Mouse (Mus musculus): ENCODE measurements around the gene Zbtb46. TPM values are rescaled to one million over a fixed set of nuclear protein-coding genes. Genes with fewer than 3 reads are reported as not detected.

The Zbtb46 gene
- polyA plus RNA-seq, 1 experiment from 2014 or later = 3.8 TPM

DNA sequence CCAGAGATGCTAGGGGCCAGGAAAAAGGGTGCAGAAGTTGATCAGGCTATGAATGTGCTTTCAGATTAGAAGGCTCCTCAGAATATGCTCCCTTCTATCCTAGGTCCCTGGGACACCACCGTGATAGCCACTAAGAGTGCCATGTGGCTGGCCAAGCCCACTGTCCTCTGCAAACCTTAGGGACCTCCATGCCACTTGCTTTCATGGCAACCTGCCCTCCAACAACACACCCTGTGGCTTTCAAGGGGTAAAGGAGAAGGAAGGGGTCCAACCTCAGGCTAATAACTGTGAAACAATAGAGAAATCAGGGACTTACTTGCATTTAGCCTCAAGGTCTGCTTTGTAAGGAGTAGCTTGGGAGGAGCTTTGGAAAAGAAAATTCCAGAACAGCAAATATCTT is 3.4 kb upstream of the Zbtb46 start:
- peaks cover 19% of the 10 kb centered on the region for H3K4me1 ChIP-seq
- 88% methylated on average over 1 of the region's 1 CpGs for WGBS
- no peaks in the 10 kb centered on the region for H3K9me3 ChIP-seq
- no peak overlapping the region for H3K4me2 ChIP-seq
- H3K27ac ChIP-seq = no peak overlapping the region
- ATAC-seq (ENCODE audit: insufficient number of reproducible peaks, insufficient read depth, low FRiP score, low TSS enrichment, low read depth) = no peak
- no peak overlapping the region for H3K9ac ChIP-seq
- H3K27me3 ChIP-seq = peaks cover 66% of the 10 kb centered on the region
- no peaks in the 10 kb centered on the region for H3K36me3 ChIP-seq
- no peak overlapping the region for H3K4me3 ChIP-seq

DNA sequence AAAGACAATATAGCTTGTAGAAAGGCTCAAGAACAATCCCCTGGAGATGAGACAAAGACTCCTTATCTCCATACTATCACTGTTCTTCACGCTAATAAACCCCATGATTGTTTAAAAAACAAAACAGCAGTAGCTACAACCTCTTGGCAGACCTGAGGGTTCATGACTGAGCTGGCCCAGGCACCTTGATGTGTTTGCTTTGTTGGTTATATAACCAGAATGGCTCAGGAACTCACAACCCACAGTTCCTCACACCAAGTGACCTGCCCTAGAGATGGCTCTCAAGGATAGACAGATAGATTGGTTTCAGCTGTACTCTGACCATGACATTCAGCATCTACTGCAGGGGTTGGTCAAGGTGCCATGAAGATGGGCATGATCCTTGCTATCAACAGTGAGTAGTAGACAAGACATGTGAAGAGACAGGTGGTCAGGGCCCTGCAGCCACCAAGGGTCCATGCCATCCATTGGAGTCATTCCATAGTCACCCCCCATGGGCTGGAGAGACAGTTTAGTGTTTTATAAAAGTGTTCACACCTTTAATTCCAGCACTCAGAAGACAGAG is 2.4 kb upstream of the Zbtb46 start:
- H3K9ac ChIP-seq = no peak overlapping the region
- H3K36me3 ChIP-seq = no peaks in the 10 kb centered on the region
- ATAC-seq (ENCODE audit: insufficient number of reproducible peaks, insufficient read depth, low FRiP score, low TSS enrichment, low read depth) = no peak
- no peak overlapping the region for H3K27ac ChIP-seq
- H3K4me3 ChIP-seq = no peak overlapping the region
- no peak overlapping the region for H3K4me2 ChIP-seq
- 97% methylated on average over 1 of the region's 1 CpGs for WGBS
- peaks cover 19% of the 10 kb centered on the region for H3K4me1 ChIP-seq
- peaks cover 76% of the 10 kb centered on the region for H3K27me3 ChIP-seq
- H3K9me3 ChIP-seq = no peaks in the 10 kb centered on the region

DNA sequence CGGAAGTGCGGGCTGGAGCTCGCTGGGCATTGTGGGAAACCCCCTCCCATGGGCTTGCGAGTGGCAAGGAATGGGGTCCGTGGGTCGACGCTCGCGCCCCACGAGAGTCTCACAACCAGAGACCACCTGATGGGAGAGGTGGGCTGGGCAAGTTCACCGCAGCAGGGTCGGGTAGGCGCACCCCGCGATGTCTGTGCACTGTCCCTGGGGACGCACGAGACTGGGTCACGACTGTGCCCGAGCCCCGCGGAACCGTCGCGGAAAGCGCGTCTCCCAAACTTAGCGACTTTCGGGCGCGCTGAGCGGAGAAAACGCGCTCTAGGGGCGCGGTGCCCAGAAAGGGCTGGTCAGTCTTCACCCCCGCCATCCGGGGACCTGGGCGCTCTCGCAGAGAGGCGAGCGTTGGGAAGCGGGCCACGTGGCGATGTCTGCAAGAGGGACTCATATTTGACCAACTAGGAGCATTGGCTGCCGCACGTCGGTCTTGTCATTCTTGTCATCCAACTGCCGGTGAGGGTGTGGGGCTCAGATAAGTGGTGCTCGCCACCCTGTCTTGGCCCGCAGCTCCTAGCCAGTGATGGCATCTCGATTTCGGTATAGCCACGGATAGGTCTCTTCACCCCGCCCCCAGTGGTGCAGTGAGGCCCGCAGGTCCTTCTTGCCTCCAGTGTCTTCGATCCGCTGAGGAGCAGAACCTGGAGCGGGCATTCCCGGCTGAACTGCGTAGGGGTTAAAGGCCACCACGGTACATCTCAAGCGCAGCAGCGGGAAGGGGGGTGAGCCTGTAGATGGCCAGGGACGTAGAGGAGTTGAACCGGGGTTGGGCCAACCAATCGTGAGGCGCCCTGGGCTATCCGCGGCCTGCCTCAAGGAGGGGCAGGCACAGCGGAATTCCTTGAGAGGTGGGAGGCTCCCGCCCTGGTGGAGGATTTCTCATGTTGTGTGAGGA is 721 bp upstream of the Zbtb46 start:
- no peak overlapping the region for H3K27ac ChIP-seq
- peak overlapping the region; percentile 73 for H3K9ac ChIP-seq
- under 1% methylated on average over 71 of the region's 71 CpGs for WGBS
- no peaks in the 10 kb centered on the region for H3K36me3 ChIP-seq
- H3K9me3 ChIP-seq = no peaks in the 10 kb centered on the region
- H3K4me3 ChIP-seq = peak overlapping the region; percentile 85
- ATAC-seq (ENCODE audit: insufficient number of reproducible peaks, insufficient read depth, low FRiP score, low TSS enrichment, low read depth) = peak; percentile 65; the same call in 1 of the 2 replicates
- peaks cover 78% of the 10 kb centered on the region for H3K27me3 ChIP-seq
- peaks cover 19% of the 10 kb centered on the region for H3K4me1 ChIP-seq
- peak overlapping the region; percentile 100 for H3K4me2 ChIP-seq

DNA sequence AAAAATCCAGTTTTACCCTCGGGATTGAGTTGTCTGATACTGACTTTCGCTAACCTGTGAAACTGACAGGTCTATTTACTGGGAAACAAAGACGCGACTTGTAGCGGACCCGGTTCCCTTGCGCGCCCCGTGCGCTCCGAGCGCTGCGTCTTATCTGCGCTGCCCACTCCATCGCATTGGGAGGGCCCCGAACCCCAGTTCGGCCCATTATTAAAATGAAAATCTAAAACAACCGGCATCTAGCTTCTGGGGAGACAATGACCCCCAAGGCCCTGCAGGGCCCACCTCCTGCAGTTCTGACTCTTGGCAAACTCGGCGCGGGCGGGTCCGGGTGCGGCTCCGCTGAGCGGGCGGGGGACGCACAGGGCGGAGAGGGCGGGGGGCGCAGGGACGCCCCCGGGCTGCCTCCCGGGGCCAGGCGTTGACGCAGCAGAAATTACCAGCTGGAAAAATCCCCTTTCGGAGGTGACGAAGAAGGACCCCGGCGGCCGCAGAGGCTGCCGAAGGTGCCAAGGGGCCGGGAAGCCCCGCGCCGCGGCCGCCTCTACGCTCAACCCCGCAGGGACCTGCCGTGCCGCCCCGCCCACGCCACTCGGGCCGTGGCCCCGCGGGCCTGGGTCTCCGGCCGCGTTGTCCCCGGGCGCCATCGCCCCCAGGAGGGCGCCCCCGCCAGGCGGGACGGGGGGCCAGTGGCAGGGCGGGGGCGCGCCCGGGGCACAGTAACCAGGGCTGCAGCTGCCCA is 644 bp downstream of the Zbtb46 start:
- Histone ChIP-seq H3K4me3 (peak overlapping the region; percentile 85), H3K27me3 (peaks cover 68% of the 10 kb centered on the region), H3K27ac (no peak overlapping the region), H3K4me1 (peaks cover 19% of the 10 kb centered on the region), H3K9ac (peak overlapping the region; percentile 73), H3K36me3 (no peaks in the 10 kb centered on the region), H3K4me2 (peak overlapping the region; percentile 100), H3K9me3 (no peaks in the 10 kb centered on the region)
- under 1% methylated on average over 63 of the region's 72 CpGs for WGBS
- no peak for ATAC-seq (ENCODE audit: insufficient number of reproducible peaks, insufficient read depth, low FRiP score, low TSS enrichment, low read depth)

DNA sequence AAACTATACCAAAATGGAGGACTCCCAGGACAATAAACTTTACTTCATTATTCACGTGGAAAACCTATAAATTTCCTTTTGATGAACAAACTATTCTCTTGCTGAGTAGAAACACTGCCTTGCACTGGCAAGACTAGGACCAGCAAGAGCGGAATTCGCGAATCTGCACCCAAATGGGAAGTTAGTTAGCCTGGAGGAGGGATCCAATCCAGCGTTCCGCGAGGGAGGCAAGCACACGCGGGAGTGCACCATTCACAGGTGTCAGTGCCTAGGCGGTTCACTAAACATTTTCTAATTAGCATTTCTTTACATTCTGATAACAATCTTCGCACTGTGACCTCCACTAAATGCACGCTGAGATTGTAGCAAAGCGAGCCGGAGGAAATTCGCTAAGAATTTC is 1.4 kb downstream of the Zbtb46 start:
- Histone ChIP-seq H3K4me2 (peak overlapping the region; percentile 100), H3K9ac (no peak overlapping the region), H3K4me3 (peak overlapping the region; percentile 85), H3K36me3 (no peaks in the 10 kb centered on the region), H3K27me3 (peaks cover 60% of the 10 kb centered on the region), H3K27ac (no peak overlapping the region), H3K4me1 (peaks cover 19% of the 10 kb centered on the region), H3K9me3 (no peaks in the 10 kb centered on the region; the same call in 1 of the 2 replicates)
- WGBS = 3% methylated on average over 15 of the region's 15 CpGs
- ATAC-seq (ENCODE audit: insufficient number of reproducible peaks, insufficient read depth, low FRiP score, low TSS enrichment, low read depth) = no peak

DNA sequence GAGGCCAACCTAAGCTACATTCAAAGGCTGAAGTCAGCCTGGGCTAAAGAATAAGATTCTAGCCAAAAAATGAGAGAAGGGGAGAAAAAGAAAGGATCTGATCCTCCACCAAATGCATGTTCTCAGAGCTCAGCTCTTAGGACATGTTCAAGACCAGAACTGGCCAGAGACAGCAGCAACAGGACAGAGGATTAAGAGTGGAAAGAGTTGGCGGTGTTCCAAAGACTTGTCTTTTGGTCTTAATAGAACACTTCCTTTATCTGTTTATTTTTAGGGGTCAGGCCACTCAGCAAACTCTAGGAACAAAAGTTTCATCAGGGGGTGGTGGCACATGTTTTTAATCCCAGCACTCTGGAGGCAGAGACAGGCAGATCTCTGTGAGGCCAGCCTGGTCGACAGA is 3.3 kb downstream of the Zbtb46 start:
- H3K9ac ChIP-seq = no peak overlapping the region
- no peak overlapping the region for H3K27ac ChIP-seq
- H3K36me3 ChIP-seq = no peaks in the 10 kb centered on the region
- peaks cover 42% of the 10 kb centered on the region for H3K27me3 ChIP-seq
- no peak overlapping the region for H3K4me2 ChIP-seq
- WGBS = 71% methylated on average over 2 of the region's 2 CpGs
- no peaks in the 10 kb centered on the region; the same call in 1 of the 2 replicates for H3K9me3 ChIP-seq
- no peak for ATAC-seq (ENCODE audit: insufficient number of reproducible peaks, insufficient read depth, low FRiP score, low TSS enrichment, low read depth)
- no peak overlapping the region for H3K4me3 ChIP-seq
- H3K4me1 ChIP-seq = peaks cover 19% of the 10 kb centered on the region

DNA sequence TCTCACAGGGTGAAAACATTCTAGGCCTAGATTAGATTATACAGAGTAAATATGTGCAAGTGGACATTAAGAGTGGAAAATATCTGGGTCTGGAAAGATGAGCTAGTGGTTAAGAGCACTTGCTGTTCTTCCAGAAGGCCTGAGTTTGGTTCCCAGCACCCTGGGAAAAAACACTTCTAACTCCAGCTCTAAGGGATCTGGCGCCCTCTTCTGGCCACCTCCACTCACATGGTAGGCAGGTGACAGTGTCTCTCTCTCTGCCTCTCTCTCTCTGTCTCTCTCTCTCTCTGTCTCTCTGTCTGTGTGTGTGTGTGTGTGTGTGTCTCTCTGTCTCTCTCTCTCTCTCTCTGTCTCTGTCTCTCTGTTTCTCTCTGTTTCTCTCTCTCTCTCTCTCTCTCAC is 6.0 kb downstream of the Zbtb46 start:
- Histone ChIP-seq H3K9ac (no peak overlapping the region), H3K9me3 (no peaks in the 10 kb centered on the region; the same call in 1 of the 2 replicates), H3K4me3 (no peak overlapping the region), H3K27ac (no peak overlapping the region), H3K36me3 (no peaks in the 10 kb centered on the region), H3K27me3 (peaks cover 18% of the 10 kb centered on the region), H3K4me2 (no peak overlapping the region), H3K4me1 (peaks cover 5% of the 10 kb centered on the region; the same call in 1 of the 2 replicates)
- 44% methylated on average over 1 of the region's 1 CpGs for WGBS
- no peak for ATAC-seq (ENCODE audit: insufficient number of reproducible peaks, insufficient read depth, low FRiP score, low TSS enrichment, low read depth)

DNA sequence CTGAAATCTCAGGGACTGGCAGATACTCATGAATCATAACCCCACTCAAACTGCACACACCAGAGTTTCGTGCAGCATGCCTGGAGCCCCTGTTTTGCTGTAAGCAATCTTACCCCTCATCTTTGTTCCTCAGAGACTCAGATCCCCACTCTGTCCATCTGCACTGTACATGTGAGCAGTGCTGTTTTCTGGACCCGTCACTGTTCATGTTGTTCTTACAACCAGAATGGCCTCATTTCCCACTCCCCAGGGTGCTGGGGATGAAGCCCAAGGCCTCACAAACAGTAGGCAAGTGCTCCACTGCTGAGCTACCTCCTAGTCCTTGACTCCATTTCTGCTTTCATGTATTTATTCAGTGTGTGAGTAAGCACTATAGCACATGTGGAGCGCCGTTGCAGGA is 7.0 kb downstream of the Zbtb46 start:
- Histone ChIP-seq H3K4me1 (no peaks in the 10 kb centered on the region), H3K4me2 (no peak overlapping the region), H3K4me3 (no peak overlapping the region), H3K27me3 (peaks cover 8% of the 10 kb centered on the region), H3K27ac (no peak overlapping the region), H3K9ac (no peak overlapping the region), H3K9me3 (no peaks in the 10 kb centered on the region; the same call in 1 of the 2 replicates), H3K36me3 (no peaks in the 10 kb centered on the region)
- ATAC-seq (ENCODE audit: insufficient number of reproducible peaks, insufficient read depth, low FRiP score, low TSS enrichment, low read depth) = no peak
- WGBS = 75% methylated on average over 4 of the region's 4 CpGs

DNA sequence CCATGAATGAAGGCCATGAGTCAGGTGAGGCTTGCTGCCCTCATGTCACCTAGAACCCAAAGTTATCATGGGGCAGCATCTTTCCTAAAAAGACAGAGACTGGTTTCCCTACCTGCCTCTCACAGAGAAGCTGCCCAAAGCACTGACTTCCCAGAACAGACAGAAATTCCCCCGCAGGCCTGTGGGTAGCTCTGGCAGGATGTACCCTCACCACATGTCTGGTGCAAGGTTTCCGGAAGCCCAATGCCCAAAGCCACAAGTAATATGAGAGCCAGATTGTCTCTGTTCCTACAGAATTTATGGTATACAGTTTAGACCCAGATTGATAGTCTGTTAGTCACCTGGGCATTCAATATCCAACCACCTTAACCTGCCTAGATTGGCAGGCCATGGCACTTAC is 16.2 kb downstream of the Zbtb46 start:
- no peak overlapping the region for H3K9ac ChIP-seq
- H3K4me3 ChIP-seq = no peak overlapping the region
- no peaks in the 10 kb centered on the region for H3K36me3 ChIP-seq
- H3K9me3 ChIP-seq = no peaks in the 10 kb centered on the region
- no peak for ATAC-seq (ENCODE audit: insufficient number of reproducible peaks, insufficient read depth, low FRiP score, low TSS enrichment, low read depth)
- 70% methylated on average over 2 of the region's 2 CpGs for WGBS
- H3K27ac ChIP-seq = no peak overlapping the region
- H3K27me3 ChIP-seq = no peaks in the 10 kb centered on the region
- no peak overlapping the region for H3K4me2 ChIP-seq
- no peaks in the 10 kb centered on the region for H3K4me1 ChIP-seq

DNA sequence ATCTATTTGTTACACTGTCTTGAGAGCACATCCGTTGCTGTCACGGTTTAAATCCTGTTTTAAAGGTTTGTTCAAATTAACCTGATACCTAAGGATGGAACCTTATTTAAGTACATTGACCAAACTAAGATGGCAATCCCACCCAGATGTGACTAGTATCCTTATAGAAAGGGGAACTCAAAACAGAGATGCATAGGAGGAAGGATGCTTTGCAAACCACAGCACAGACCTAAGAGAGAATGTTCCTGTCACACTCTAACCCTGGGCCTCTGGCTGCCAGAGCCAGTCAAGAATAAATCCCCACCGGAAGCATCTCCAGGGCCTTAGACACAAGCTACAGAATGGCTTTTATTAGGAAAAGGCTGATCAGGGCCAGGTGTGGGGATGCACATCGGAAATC is 21.1 kb downstream of the Zbtb46 start:
- 56% methylated on average over 4 of the region's 4 CpGs for WGBS
- H3K4me3 ChIP-seq = no peak overlapping the region
- no peak overlapping the region for H3K27ac ChIP-seq

DNA sequence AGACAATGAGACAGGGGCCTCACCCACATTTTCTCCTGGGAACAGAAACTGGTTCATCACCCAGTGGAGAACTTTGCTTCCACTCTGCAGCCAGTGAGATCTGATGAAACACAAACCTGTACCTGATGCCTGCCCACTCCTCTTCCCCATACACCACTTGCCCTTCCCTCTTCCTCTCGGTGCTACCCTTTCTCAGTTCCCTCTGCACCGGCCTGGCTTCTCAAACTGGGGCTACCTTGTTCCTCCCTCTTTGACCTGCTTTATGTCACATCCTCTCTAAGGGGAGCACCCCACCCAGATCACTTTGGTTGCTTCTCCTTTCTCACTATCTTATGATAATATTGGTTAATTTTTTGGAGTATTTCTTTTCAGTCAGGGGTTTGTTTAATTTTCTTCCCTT is 23.0 kb downstream of the Zbtb46 start:
- H3K4me2 ChIP-seq = no peak overlapping the region
- no peak overlapping the region for H3K4me3 ChIP-seq
- 89% methylated on average over 2 of the region's 2 CpGs for WGBS
- no peaks in the 10 kb centered on the region for H3K36me3 ChIP-seq
- no peaks in the 10 kb centered on the region for H3K27me3 ChIP-seq
- H3K9me3 ChIP-seq = no peaks in the 10 kb centered on the region
- H3K9ac ChIP-seq = no peak overlapping the region
- no peak overlapping the region for H3K27ac ChIP-seq
- no peaks in the 10 kb centered on the region for H3K4me1 ChIP-seq
- ATAC-seq (ENCODE audit: insufficient number of reproducible peaks, insufficient read depth, low FRiP score, low TSS enrichment, low read depth) = no peak

More for the DNA sequence above, 21.1 kb downstream of the Zbtb46 start:
- ATAC-seq (ENCODE audit: insufficient number of reproducible peaks, insufficient read depth, low FRiP score, low TSS enrichment, low read depth) = no peak
- Histone ChIP-seq H3K27me3 (no peaks in the 10 kb centered on the region), H3K9ac (no peak overlapping the region), H3K9me3 (no peaks in the 10 kb centered on the region), H3K4me1 (no peaks in the 10 kb centered on the region), H3K4me2 (no peak overlapping the region), H3K36me3 (no peaks in the 10 kb centered on the region)
